Mouse (Mus musculus) heart, adult 9 months (tissue): ENCODE results near the gene Blm.
A peak's percentile ranks its signal among the peaks of the same experiment; 100 is the strongest.

Experiments
- DNase-seq, 2 experiments: peaks; one replicate each; pipeline ENCODE4 v3.0.0; 2022; ENCODE audit warnings: low spot score in 2 of 2

The Blm gene

DNA sequence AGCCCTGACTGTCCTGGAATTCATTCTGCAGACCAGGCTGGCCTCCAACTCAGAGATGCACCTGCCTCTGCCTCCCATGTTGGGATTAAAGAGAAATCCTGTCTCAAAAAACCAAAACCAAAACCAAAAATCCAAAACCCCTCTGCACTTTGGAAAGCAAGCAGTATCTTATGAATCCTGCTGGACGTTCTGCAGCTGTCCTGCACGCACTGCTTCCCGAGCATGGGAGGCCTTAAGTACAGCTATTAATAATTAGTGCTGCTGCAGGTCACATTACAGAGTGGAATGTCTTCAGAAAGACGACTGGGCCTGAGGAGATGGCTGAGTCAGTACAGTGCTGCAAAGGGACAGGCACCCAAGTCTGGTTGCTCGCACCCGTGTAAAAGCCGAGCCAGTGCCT lies 73.0 kb downstream of the Blm start:
- DNase-seq, result no peak

DNA sequence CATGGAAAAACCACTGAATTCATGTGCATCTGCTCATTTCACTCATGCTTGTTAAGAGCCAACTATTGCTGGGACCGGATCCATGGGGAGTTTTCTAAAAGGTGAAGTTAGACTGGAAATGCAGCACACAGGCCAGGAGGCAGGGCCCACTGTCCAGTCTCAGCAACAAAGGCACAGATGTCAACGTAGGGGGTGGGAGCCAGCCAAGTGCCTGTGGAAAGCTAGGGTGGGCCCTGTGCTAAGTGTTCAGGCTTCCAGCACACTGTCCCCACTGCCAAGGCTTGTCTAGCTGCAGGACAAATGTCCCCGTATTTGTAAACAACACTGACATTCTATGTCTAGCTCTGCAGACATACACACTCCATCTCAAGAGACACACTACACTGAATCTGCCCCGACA lies 74.0 kb downstream of the Blm start:
- DNase-seq, result no peak

DNA sequence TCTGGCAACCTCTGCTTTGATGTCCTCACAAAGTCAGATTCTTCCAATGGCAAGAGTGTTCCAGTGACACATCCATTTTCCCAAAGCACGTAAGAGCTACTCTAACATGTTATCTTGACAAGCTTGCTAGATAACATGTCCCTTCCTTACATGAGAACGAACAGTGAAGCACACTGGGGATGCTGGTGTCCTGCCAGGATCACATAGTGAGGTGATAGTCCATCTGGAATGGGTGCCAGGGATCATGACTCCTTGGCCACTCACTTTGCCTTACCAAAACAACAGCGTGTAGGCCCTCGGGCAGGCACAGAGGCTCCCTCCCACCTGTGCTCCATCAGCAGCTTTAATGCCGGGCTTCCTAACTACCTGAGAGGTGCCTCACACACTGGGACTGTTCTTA lies 74.7 kb downstream of the Blm start:
- no peak for DNase-seq

DNA sequence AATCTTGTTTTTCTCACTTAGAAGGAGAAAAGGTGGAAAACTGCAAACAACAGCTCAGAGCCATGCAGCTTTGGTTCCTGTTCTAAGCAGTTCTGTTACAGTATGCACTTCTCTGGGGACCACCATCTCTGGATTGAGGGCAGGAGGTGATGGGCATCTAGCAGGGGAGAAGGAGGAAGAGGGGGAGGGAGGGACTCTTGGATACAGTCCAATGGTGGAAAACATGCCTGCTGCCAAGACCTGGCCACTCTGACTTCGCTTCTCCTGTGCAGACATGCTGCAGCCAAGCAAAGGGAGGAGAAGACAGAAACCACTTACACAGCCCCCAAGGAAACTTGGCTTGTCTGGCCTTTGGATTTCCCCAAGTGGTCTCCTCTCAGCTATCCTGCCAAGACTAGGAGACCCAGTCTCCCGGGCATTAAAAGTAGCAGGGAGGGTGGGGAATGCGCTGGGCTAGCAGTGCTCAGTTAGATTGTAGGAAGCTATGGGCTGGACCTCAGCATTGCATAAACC lies 77.0 kb downstream of the Blm start:
- DNase-seq, result no peak

DNA sequence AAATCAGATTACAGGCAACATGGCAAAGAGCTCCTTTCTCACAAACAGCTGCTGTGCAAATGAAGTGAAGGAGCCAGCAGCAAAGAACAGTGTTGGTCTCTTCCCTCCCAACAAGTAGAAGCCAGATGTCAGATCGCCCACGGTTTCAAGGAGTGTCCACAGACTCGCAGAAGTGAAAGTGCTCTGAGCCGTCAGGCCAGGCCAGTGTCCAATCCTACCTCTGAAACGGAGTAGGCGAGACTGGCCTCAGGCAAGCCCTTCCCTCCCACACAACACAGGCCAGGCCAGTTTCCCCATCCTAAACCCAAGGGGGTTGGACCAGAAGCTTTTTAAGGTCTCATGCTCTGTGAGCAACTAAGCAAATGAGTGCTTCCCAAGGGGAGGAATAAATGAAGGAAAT lies 77.7 kb downstream of the Blm start:
- DNase-seq, result peak; percentile 81 to 82

DNA sequence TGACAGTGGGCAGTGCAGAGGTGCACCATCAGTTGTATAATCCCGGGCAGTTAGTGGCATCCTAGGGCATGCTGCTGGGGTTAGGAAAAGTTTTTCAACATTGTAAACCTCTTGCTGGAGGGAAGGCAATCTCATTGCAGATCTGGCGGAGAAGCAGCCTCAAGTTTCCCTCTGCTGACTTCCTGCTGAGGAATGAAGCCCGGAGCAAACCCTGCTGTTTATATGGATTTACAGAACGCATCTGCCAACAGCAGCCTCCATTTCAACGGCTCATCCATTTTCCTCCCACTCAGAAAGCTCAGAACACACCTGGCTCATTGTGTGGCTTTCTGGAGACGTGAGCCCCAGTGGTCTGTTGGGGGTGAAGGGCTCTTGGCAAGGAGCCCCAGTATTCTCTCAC lies 78.6 kb downstream of the Blm start:
- no peak for DNase-seq

DNA sequence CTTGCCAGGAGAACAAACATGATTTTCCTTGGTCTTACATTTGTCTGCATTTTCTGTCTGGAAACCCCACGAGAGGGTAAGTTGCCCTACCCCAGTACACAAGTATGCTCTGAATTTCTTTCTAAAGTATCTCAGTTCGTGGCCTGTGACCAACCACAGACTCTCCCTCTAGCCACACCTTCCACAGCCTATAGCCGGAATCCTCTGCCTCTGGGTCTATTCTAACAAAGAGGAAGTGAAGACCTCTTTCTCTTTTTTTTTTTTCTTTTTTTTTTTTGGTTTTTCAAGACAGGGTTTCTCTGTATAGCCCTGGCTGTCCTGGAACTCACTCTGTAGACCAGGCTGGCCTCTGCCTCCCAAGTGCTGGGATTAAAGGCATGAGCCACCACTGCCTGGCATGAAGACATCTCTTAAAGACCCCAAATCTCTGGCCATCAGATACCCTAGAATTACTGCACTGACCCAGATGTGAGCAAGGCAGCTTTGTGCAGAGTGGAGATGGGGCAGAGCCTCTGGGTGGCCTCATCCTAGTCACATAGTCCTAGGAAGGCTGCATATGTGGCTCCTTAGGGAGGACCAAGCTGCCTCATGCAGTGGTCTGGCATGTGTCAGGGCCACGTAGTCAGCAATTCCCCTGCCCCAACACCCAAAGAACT lies 79.3 kb downstream of the Blm start:
- DNase-seq, result no peak

DNA sequence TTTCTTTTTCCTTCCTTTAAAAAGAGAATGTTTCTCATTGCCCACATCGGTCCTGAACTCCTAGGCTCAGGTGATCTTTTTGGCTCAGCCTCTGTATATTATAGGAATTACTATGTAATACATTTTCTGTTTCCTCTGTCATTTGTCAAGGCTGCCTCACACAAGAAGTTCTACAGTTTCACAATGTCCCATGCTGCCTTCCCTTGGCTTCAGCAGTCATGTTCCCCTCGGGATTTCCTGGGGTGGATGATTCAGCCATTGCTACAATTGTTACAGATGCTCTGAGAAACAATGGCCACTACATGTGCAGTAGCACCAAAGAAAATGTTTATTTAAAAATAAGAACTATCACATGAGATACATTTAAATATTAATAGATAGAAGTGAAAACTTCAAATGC lies 80.1 kb downstream of the Blm start:
- peak; percentile 45 to 48 for DNase-seq

DNA sequence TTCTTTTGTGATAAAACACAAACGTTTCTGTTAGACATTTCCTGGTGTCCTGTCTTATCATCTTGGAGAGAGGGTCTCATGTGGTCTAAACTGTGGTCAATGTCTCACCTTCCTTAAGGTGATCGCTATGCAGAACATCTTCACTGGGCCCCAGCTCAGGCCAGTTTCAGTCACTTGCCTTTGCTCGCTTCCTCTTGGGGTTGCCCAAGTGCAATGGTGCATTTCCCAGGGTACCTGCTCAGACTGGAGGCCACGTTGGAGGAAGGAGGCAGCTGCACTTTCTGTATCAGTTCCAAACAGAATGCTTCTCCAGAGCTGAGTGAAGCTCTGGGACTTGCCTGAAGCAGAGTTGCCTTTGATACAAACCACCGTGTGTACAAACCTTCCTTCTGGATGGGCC lies 80.9 kb downstream of the Blm start:
- no peak for DNase-seq

DNA sequence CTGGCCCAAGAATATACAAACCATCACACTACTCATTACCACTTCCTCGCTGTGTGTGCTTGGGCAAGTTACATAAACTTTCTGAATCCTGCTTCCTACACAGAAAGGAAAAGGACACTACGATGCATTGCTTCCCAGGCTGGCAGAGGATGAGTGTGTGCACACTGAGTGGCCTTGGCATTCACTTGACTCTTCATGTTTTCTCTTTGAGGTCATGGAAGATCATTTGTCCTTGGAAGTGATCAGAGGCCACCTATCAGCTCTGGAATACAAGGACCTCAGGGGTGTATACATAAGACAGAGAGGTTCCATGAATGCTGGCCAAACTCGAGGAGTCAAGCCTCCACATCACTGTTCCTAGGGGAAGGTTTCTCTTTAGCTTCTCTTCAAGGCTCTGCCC lies 81.8 kb downstream of the Blm start:
- no peak for DNase-seq

DNA sequence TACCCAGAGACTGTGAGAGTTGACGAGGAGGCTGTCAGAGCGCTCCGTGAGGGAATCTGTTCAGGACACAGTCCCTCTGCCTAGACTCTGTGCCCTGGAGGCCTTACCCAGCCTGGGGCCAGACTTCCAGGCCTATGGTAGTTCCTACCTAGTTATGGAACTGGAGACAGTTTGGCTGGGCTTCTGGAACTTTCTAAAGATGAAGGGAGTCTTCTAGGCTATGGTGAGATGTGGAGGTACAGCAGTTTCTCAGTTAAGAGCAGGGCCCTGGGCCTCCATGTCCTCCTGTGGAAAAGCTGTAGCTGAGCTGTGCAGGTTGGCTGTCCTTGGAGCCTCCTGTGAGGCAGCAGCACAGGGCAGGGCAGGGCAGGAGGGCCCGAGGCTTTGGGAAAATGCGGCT lies 82.7 kb downstream of the Blm start:
- DNase-seq, result no peak

DNA sequence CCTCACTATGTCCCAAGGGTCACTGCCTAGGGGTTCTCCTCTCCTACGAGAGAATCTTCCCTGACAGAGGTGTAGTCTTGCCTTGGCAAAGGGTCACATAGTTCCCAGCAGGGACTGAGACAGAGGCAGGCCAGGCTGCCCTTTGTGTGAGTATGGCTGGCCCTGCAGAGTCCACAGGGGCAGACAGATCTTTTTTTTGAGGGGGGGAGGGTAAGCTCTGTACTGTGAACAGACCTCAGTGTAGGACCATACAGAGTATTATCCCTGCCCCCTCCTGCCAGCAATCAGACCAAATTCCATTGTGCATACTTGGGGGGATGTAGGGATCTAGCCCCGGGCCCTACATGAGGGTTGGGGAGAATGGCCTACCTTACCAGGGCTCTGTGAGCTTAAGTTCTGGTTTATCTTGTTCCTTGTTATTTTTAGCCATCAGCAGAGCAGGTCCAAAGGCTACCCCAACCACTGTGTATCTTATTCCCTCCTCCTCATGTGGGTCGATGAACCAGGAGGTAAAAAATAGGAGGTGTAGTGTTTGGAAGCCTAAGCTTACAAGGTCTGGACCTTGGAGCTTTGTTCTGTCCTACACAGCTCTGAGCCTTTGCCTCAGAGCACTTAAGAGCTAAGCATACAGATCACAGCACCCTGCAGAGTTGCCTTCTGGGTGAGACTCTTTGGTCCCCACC lies 83.2 kb downstream of the Blm start:
- no peak for DNase-seq

DNA sequence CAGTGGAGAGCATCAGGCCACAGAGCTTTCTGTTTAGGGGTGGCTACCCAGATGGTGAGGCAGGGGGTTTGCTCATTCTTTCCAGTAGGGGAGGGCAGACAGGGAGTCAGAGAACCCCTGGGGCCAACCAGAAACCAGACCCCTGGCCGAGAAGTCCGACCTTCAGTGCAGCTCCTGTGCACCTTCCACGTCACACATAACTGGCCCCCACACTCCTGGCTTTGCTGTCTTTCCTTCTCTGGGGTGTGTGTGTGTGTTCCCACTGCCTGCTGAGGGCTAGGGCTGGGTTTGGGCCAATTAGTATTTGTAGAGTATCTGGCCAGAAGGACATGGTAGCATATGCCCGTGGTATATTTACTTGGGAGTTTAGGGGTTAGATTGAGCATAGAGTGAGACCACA lies 84.6 kb downstream of the Blm start:
- DNase-seq, result no peak

DNA sequence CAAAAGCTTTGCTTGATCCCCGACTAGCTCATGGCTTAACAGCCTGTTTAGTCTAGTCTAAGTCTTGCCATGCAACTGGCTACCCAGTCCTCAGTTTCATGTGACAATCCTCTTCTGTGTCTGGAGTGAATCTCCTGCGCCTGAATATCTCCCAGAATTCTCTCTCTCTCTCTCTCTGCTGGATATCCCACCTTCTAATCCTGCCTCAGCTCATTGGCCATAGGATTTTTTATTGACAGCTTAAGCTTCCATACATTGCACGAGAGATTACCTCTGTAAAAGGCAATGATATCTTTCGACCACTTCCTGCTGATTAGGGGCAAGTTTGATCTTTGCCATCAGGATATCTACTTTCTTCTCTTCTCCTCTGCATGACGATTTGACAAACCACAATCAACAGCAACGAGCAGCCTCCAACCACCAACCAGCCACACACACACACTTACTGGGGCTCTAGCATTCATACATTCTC lies 85.3 kb downstream of the Blm start:
- DNase-seq, result no peak

DNA sequence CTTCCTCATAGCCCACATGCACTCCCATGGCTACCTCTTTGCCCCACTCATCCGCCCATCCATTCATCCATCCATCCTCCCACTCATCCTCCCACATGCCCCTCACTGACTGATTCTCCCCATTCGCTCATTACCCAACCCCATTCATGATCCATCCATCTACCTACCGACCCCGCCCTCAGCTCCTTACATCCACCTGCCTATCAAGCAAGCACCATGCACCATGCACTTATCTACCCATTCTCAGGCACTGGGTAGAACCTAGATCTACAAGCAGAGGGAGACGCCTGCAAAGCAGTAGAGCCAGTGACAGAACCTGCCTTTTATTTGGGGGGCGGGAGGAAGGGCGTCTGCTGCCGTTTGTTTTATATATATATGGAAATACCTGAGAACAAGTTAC lies 87.6 kb downstream of the Blm start:
- no peak for DNase-seq

DNA sequence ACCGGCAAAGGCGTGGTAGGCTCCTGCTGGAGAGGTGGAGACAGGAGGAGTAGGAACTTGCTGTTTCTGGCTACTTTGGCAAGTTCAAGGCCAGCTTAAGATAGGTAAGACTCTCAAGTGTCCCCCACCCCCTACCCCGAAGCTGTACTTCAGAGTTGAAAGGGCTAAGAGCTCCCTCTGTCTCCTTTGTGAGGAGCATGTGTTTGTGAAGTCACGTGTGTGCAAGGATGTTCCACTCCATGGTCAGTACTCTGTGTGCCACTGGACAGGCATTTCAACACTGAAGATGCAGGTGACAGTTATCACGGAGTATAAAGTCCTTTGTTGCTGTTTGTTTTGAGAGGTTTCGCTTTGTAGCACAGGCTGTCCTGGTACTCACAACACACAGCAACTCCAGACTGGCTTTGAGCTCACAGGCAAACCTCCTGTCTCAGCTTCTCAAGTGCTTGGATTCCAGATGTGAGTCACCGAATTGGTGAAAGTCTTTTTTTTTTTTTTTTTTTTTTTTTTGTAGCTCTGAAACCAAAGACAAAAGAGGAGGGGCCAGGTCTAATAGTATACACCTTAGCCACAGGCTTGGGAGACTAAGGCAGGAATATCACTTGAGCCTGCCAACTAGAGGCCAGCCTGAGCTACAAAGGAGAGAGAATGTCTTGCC lies 88.6 kb downstream of the Blm start:
- DNase-seq, result no peak

DNA sequence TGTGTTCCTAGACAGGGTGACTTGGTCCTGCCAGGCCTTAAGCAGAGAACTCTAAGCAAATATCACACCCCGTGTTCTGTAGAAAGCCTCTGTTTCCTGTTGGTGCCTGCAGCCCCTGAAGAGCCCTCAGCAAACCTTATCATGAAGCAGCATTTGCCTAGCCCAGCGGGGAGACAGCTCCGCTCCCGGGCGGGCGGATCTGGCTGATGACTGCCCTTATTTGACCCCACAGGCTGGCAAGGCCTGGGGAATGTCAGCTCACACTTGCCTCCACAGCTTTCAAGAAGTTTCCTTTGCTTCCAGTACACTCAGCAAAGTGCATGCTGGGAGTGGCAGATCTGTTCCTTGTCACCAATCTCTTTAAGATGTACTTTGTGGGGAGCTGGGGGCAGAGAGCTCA lies 89.4 kb downstream of the Blm start:
- peak; percentile 62 to 81 for DNase-seq

DNA sequence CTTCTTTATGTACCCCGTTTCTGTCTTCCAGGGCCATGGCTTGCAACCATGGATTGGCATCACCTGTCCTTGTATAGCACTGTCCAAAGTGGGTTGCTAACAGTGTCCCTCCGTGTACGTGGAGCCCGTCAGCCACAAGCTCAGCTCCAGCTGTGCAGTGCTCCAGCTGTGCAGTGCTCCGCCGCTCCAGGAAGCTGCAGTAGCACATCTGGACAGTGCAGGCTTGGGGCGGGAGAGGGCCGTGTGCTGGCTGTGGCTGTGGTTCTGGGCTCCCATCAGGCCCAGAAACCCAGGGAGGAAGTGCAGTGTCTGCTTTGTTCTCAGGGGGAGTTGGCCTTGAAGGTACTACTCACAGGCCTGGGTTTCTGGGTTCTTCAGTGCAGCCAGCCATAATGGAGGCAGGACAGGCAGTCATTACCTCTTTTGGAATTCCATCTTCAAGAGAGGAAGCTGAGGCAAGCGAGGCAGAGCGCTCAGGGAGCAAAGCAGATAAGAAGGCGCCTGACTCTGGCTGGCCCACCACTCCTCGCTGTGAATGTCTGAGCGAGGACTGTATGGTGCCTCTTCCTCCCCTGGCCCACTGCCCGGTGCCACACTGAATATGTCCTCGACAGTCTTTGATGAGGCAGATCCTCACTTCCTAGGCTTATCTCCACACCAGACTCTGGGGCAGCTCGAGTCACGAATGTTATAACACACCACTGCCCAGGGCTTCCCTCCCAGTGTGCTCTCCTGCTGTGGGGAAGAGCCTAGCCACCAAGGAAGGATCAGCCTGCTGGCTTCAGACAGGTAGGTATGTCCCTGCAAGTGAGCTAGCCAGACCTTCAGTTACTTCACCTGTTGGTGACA lies 90.3 kb downstream of the Blm start:
- no peak for DNase-seq

DNA sequence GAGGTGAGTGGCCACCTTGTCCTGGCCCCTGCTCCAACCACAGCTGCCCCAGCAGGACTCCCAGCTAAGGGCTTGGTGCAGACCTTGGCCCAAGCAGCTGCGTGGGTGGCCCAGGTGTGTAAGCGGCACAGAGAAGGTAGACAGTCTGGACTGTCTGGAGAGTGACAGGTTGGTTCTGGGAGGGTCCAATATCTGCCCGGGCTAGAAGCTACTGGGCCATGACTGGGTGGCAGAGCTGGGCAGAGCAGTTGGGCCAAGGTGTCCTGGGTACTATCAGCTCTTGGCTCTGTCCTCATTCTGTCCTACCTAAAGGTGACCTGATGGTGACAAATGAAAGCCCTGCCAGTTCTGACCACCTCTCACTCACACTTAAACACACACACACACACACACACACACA lies 91.8 kb downstream of the Blm start:
- no peak for DNase-seq

DNA sequence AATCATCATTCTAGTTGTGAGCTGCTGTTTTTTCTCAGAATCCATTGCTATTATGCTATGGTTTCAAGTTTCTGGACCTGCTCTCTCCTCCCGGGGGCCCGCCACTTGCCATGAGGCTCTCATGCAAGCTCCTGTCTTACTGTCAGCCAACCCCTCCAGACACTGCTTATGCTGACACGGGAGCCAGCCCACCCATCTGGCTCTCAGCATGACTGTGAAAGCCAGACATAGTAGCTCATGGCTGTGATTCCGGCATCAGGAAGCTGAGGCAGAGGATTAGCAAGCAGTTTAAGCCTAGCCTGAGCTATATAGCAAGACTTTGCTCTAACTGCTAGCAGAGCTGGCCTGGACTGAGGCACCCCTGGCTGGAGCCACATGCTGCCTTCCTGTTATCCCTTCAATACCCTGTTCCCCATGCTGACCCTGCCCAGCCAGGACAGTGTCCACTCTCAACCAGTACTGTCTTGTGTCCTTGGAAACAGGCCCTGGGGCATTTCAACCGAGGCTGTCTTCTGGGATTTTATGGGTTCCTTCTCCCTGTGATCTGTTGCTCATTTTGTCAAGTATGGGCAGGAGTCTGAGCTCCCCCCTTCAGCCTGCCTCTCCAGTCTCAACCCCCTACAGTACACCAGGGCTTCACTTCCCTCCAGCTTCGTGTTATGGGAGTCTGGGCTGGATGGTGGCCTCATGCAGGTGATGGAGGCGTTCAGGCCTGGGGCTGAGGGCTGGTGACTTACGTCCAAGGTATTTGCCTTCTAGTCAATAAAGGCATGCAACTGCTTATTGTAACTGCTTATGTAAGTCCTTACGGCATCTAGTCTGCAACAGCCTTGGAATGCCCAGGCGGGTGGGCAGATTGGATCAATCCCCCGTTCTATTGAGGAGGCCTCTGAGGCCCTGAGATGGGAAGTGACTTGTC lies 92.7 kb downstream of the Blm start:
- DNase-seq, result no peak

DNA sequence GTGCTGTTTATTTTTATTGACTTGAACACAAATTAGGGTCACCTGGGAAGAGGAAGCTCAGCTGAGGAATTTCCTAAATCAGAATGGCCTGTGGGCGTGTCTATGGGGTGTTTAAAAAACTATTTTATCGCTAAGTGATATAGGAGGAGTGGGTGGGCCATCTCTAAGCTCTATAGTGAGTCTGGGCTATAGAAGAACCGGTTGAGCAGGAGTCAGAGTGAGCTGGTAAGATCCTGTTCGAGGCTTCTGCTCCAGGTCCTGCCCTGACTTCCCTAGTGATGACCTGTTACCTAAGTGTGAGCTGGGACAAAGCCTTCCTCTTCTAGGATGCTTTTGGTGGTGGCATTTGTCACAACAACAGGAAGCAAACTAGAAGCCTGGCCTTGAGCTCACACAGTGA lies 94.2 kb downstream of the Blm start:
- DNase-seq, result no peak
